Mouse (Mus musculus) stomach, postnatal 0 days (tissue): ENCODE data around the gene Inha. TPM values are rescaled to one million over a fixed set of nuclear protein-coding genes. Genes with fewer than 3 reads are reported as not detected.

Experiments used
- ATAC-seq: fragments of 200-750 bp; cut with Nextera tagmentation; 2 replicates; pipeline ENCODE4 v1.8.0; 2017; ENCODE audit not compliant: low FRiP score, low TSS enrichment
- DNase-seq: peaks from one replicate; pipeline ENCODE4 v3.0.0-alpha.2; 2016; ENCODE audit warnings: low spot score
- H3K27ac ChIP-seq: fragments of 300-500 bp; sonication (generic); replicated peaks from 2 replicates; pipeline ENCODE4 v1.5.1; 2014; ENCODE audit warnings: mild to moderate bottlenecking, control low read depth
- H3K27me3 ChIP-seq: fragments of 300-500 bp; sonication (generic); 2 replicates; pipeline ENCODE4 v1.6.1; 2014; ENCODE audit warnings: low read length; ENCODE audit not compliant: control insufficient read depth, insufficient read depth
- H3K36me3 ChIP-seq: fragments of 300-500 bp; sonication (generic); 2 replicates; pipeline ENCODE4 v1.6.1; 2014; ENCODE audit warnings: low read length, mixed read lengths; ENCODE audit not compliant: control insufficient read depth, insufficient read depth
- H3K4me1 ChIP-seq: fragments of 300-500 bp; sonication (generic); replicated peaks from 2 replicates; pipeline ENCODE4 v1.6.1; 2014; ENCODE audit warnings: antibody characterized with exemption; ENCODE audit not compliant: control insufficient read depth, insufficient read depth
- H3K4me2 ChIP-seq: fragments of 300-500 bp; sonication (generic); replicated peaks from 2 replicates; pipeline ENCODE4 v1.6.1; 2014; ENCODE audit warnings: low read depth, mild to moderate bottlenecking, control low read depth, moderate library complexity
- H3K4me3 ChIP-seq: fragments of 300-500 bp; sonication (generic); 2 replicates; pipeline ENCODE4 v1.5.1; 2014; ENCODE audit warnings: low read depth, low read length, control low read depth
- H3K9ac ChIP-seq: fragments of 300-500 bp; sonication (generic); 2 replicates; pipeline ENCODE4 v1.6.1; 2014; ENCODE audit warnings: mild to moderate bottlenecking, low read length, control low read depth, mixed read lengths
- H3K9me3 ChIP-seq: fragments of 300-500 bp; sonication (generic); 2 replicates; pipeline ENCODE4 v1.6.1; 2016; ENCODE audit warnings: low read length; ENCODE audit not compliant: control insufficient read depth
- CTCF ChIP-seq: IDR thresholded peaks from 2 replicates; pipeline ENCODE4 v1.5.1; 2016; ENCODE audit warnings: antibody characterized with exemption, low read depth, mild to moderate bottlenecking, moderate library complexity
- EP300 ChIP-seq: optimal IDR thresholded peaks from 2 replicates; pipeline ENCODE3; 2016; ENCODE audit warnings: antibody characterized with exemption
- WGBS: fragments of 180-500 bp; shearing (Covaris S2); extraction: QIAGEN DNeasy Blood & Tissue Kit; methylation state at CpG from one replicate; pipeline ENCODE4 v1.1.7; 2014; 5-methylcytosine and 5-hydroxymethylcytosine counted together
- polyA plus RNA-seq: library from polyadenylated mRNA; unstranded; fragments of >200 nt; fragmentation: Nextera tagmentation; extraction: Ambion mirVana; gene quantifications from 2 replicates; pipeline ENCODE4 v1.2.1, GENCODE M21; 2015

Gene Inha
- 4.7 and 6.1 TPM in 2 replicates for polyA plus RNA-seq

GRCm38 (mm10) chr1:75507006-75507405 lies at the start of gene Inha:
TSS of gene Inha (plus strand) at chr1:75507077.
- Histone ChIP-seq H3K9ac (peak within 1 kb of the TSS; percentile 93), H3K4me2 (peak within 1 kb of the TSS; percentile 91), H3K36me3 (peaks cover 1% of the 10 kb centered on the region; the same call in 1 of the 2 replicates), H3K27me3 (no peaks in the 10 kb centered on the region), H3K4me1 (no peaks in the 10 kb centered on the region; the same call in 1 of the 2 replicates), H3K27ac (peak within 1 kb of the TSS; percentile 95), H3K4me3 (peak within 1 kb of the TSS; percentile 85), H3K9me3 (no peaks in the 10 kb centered on the region)
- TF ChIP-seq EP300 (no peak), CTCF (no peak)
- 54% methylated on average over 10 of the region's 10 CpGs for WGBS
- no peak for DNase-seq
- no peak for ATAC-seq

GRCm38 (mm10) chr1:75457710-75458024 lies 49.2 kb upstream of the Inha start:
- H3K4me3 ChIP-seq, result no peak overlapping the region
- 8% methylated on average over 7 of the region's 10 CpGs for WGBS
- H3K4me1 ChIP-seq, result 0 out of 2 replicates have a peak, but pooled peaks cover 3% of the 10 kb centered on the region
- no peak overlapping the region for H3K9ac ChIP-seq
- no peaks in the 10 kb centered on the region for H3K36me3 ChIP-seq
- DNase-seq, result no peak
- peak overlapping the region; percentile 56; the same call in 1 of the 2 replicates for H3K4me2 ChIP-seq
- H3K27ac ChIP-seq, result peak overlapping the region; percentile 63; the same call in 1 of the 2 replicates
- peak; percentile 29; the same call in 1 of the 2 replicates for ATAC-seq
- H3K27me3 ChIP-seq, result no peaks in the 10 kb centered on the region; the same call in 1 of the 2 replicates
- TF ChIP-seq CTCF, result no peak
- no peak for TF ChIP-seq EP300
- no peaks in the 10 kb centered on the region for H3K9me3 ChIP-seq

GRCm38 (mm10) chr1:75458025-75458788 lies 48.7 kb upstream of the Inha start:
- Histone ChIP-seq H3K4me1 (0 out of 2 replicates have a peak, but pooled peaks cover 3% of the 10 kb centered on the region), H3K9ac (peak overlapping the region; percentile 52)

GRCm38 (mm10) chr1:75458789-75459684 lies 47.8 kb upstream of the Inha start:
- ATAC-seq (peak; percentile 24; the same call in 1 of the 2 replicates), DNase-seq (no peak)
- TF ChIP-seq CTCF (no peak), EP300 (no peak)
- Histone ChIP-seq H3K4me2 (peak overlapping the region; percentile 56), H3K4me3 (peak overlapping the region; percentile 32), H3K9ac (peak overlapping the region; percentile 52), H3K27ac (peak overlapping the region; percentile 63), H3K4me1 (0 out of 2 replicates have a peak, but pooled peaks cover 3% of the 10 kb centered on the region), H3K36me3 (no peaks in the 10 kb centered on the region), H3K9me3 (no peaks in the 10 kb centered on the region), H3K27me3 (no peaks in the 10 kb centered on the region; the same call in 1 of the 2 replicates)
- 8% methylated on average over 23 of the region's 23 CpGs for WGBS

More at GRCm38 (mm10) chr1:75458025-75458788, 48.7 kb upstream of the Inha start:
- Histone ChIP-seq H3K36me3 (no peaks in the 10 kb centered on the region), H3K27ac (peak overlapping the region; percentile 63), H3K4me2 (peak overlapping the region; percentile 56), H3K27me3 (no peaks in the 10 kb centered on the region; the same call in 1 of the 2 replicates), H3K4me3 (peak overlapping the region; percentile 32), H3K9me3 (no peaks in the 10 kb centered on the region)
- 4% methylated on average over 36 of the region's 42 CpGs for WGBS
- TF ChIP-seq EP300 (no peak), CTCF (peak; percentile 30; the same call in 1 of the 2 replicates)
- peak; percentile 55 for DNase-seq
- ATAC-seq, result peak; percentile 78

GRCm38 (mm10) chr1:75460297-75460696 lies 46.6 kb upstream of the Inha start:
- ATAC-seq, result no peak
- Histone ChIP-seq H3K9ac (no peak overlapping the region), H3K9me3 (no peaks in the 10 kb centered on the region), H3K4me2 (no peak overlapping the region), H3K4me1 (0 out of 2 replicates have a peak, but pooled peaks cover 3% of the 10 kb centered on the region), H3K4me3 (no peak overlapping the region), H3K27me3 (no peaks in the 10 kb centered on the region; the same call in 1 of the 2 replicates), H3K36me3 (no peaks in the 10 kb centered on the region), H3K27ac (no peak overlapping the region)
- 58% methylated on average over 7 of the region's 7 CpGs for WGBS
- TF ChIP-seq EP300 (no peak), CTCF (no peak)
- no peak for DNase-seq
